Mouse (Mus musculus) gastrocnemius, postnatal 36 days (tissue): ENCODE data around the gene Filip1l. TPM values are rescaled to one million over a fixed set of nuclear protein-coding genes. Genes with fewer than 3 reads are reported as not detected.
A peak's percentile ranks its signal among the peaks of the same experiment; 100 is the strongest.

ENCODE experiments used
- DNase-seq, 2 experiments: peaks; one replicate each; pipeline ENCODE4 v3.0.0; 2022
- intact Hi-C: fragments of 180-260 bp; cut with DNase I; formaldehyde crosslinking; loops from one replicate; pipeline ENCODE4 v1.15.1; 2025
- long read RNA-seq, 2 experiments: library from polyadenylated mRNA; stranded (forward); transcript quantifications; one replicate each; pipeline ENCODE4 v2.0.0; 2021
- total RNA-seq, 2 experiments: library from RNA; stranded (reverse); gene quantifications; 2 replicates each; pipeline ENCODE4 v1.2.3; 2021

Filip1l gene
- 10 to 100 TPM; 41.9 to 48.5 TPM for total RNA-seq
- long read RNA-seq, experiment 1, full-length matches to known transcripts, result 6 of 14 reads
- long read RNA-seq, experiment 1, partial matches to known transcripts, result 0 of 14 reads
- long read RNA-seq, experiment 1, other reads (novel, unspliced or antisense), result 8 of 14 reads
- long read RNA-seq, experiment 2, full-length matches to known transcripts, result 3 of 6 reads
- long read RNA-seq, experiment 2, partial matches to known transcripts, result 0 of 6 reads
- long read RNA-seq, experiment 2, other reads (novel, unspliced or antisense), result 3 of 6 reads

GRCm38 (mm10) chr16:57352751-57353150, at the start of gene Filip1l:
Gene Filip1l, plus strand, starts transcription at chr16:57353093.
- DNase-seq, result peak in 1 of 2 experiments; percentile 35
- intact Hi-C loops, result no loop called here

- intact Hi-C loops, result no loop called here
- no peak for DNase-seq
These were observed 49.2 kb upstream of the Filip1l start for GRCm38 (mm10) chr16:57303716-57304115.

- no peak for DNase-seq
- intact Hi-C loops, result no loop called here
These were observed 47.4 kb upstream of the Filip1l start for GRCm38 (mm10) chr16:57305463-57305862.

GRCm38 (mm10) chr16:57312130-57312529, 40.8 kb upstream of the Filip1l start:
- no peak for DNase-seq
- intact Hi-C loops, result no loop called here

GRCm38 (mm10) chr16:57313487-57313886, 39.4 kb upstream of the Filip1l start:
- intact Hi-C loops, result no loop called here
- no peak for DNase-seq

GRCm38 (mm10) chr16:57314236-57314635, 38.7 kb upstream of the Filip1l start:
- no peak for DNase-seq
- intact Hi-C loops, result no loop called here

- intact Hi-C loops, result no loop called here
- no peak for DNase-seq
These were observed 37.9 kb upstream of the Filip1l start for GRCm38 (mm10) chr16:57315026-57315425.

GRCm38 (mm10) chr16:57317127-57317526, 35.8 kb upstream of the Filip1l start:
- no peak for DNase-seq
- intact Hi-C loops, result no loop called here

- DNase-seq, result no peak
- intact Hi-C loops, result no loop called here
These were observed 34.8 kb upstream of the Filip1l start for GRCm38 (mm10) chr16:57317882-57318636.

GRCm38 (mm10) chr16:57318637-57319125, 34.2 kb upstream of the Filip1l start:
- no peak for DNase-seq

GRCm38 (mm10) chr16:57319284-57320124, 33.4 kb upstream of the Filip1l start:
- intact Hi-C loops, result loop anchor here (5.0 kb wide), 1 partner anchor 78 kb away; no protein-coding TSS in a partner anchor
- DNase-seq, result no peak

More at GRCm38 (mm10) chr16:57318637-57319125, 34.2 kb upstream of the Filip1l start:
- intact Hi-C loops, result no loop called here

- peak; percentile 42 to 54 for DNase-seq
- intact Hi-C loops, result no loop called here
These were observed 25.9 kb upstream of the Filip1l start for GRCm38 (mm10) chr16:57326996-57327395.

GRCm38 (mm10) chr16:57329028-57329427, 23.9 kb upstream of the Filip1l start:
- DNase-seq, result no peak
- intact Hi-C loops, result no loop called here

GRCm38 (mm10) chr16:57330111-57330510, 22.8 kb upstream of the Filip1l start:
- intact Hi-C loops, result no loop called here
- no peak for DNase-seq

GRCm38 (mm10) chr16:57332301-57332700, 20.6 kb upstream of the Filip1l start:
- intact Hi-C loops, result no loop called here
- DNase-seq, result no peak

- intact Hi-C loops, result no loop called here
- DNase-seq, result no peak
These were observed 16.0 kb upstream of the Filip1l start for GRCm38 (mm10) chr16:57336770-57337423.

GRCm38 (mm10) chr16:57339765-57340612, 12.9 kb upstream of the Filip1l start:
- no peak for DNase-seq
- intact Hi-C loops, result no loop called here

GRCm38 (mm10) chr16:57340613-57340898, 12.3 kb upstream of the Filip1l start:
- no peak for DNase-seq
- intact Hi-C loops, result no loop called here

GRCm38 (mm10) chr16:57346258-57346657, 6.6 kb upstream of the Filip1l start:
- intact Hi-C loops, result loop anchor here (5.0 kb wide), 1 partner anchor 51 kb away; no protein-coding TSS in a partner anchor
- DNase-seq, result no peak
